Mouse (Mus musculus) CH12F3 (cell line): ENCODE measurements around the gene Hivep3.

Experiments used
- in situ Hi-C: fragments of 300-500 bp; cut with MboI; formaldehyde crosslinking; loops from 2 replicates; pipeline ENCODE4 v1.14.3; 2020; ENCODE audit warnings: low sequenced_read_pairs

Hivep3 gene

DNA sequence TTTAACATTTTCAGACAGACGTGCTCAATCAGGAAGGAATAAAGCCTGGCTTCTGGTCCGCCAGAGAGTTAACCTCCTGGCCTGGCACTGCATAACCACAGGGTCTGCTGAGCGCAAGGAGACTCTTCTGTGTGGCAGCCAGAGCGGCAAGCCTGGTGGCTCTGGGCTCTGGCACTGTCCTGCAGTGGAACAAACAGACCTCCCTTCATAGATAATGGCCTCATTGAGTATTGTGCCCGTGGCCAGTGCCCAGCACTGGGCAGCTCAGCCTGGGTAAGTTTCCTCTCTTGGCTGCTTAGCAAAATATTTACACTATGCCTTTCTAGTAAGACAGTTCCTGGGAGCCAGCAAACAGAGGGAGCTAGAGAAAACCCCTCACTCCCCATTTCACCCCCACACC lies 340.5 kb downstream of the Hivep3 start:
- in situ Hi-C loops = no loop called here

DNA sequence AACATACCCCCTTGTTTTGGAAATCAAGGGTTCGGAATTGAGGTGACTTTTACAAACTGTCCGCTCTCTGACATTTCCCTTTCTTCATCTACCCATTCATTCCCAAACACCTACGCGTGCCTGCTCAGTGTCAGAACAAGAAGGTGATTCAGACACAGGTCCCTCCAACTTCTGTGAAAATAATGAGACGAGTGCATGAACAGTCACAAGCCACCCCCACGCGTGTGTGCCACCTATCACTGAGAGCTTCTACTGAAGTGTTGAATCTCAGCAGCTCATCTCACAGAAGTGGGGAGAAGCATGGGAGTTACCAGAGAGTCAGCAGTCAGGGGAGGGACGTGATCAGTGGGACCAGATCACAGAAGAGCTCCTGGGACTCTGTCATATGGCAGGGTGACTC lies 343.7 kb downstream of the Hivep3 start:
- in situ Hi-C loops = no loop called here

DNA sequence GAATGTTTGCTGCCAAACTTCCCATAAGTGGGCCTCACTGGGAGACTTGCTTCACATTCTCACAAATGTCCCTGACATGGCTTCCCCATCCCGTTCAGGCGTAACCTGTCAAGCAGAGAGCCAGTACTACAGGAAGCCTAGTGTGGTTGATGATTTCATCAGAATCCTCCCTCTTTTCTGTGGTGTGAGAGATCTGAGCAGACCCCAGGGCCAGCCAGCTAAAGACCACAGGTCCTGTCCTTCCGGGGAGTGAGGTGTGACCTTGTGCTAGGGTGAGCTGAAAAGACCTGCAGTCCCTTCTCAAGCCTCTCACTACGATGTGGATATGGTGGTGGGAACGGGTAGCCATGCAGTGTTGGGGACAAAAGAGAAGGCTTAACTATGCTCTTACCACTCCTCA lies 348.9 kb downstream of the Hivep3 start:
- in situ Hi-C loops = no loop called here

DNA sequence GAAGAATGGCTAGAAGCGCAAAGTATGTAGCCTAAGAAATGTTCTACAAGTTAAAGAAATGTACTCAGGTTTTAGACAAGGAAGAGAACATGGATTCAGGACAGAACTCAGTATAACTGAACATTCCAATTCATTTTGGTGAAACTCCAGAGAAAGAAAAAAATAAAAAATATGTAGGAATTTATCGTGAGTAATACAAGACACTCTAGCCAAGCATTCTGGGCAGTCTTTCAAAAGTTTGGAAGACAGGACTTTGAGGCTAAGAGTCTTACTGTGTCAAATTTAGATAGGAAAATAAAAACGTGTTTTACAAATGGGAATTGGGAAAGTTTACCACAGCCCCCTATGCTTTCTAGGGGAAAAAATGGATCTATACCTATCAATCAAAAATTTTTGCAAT lies 350.1 kb downstream of the Hivep3 start:
- in situ Hi-C loops = no loop called here

DNA sequence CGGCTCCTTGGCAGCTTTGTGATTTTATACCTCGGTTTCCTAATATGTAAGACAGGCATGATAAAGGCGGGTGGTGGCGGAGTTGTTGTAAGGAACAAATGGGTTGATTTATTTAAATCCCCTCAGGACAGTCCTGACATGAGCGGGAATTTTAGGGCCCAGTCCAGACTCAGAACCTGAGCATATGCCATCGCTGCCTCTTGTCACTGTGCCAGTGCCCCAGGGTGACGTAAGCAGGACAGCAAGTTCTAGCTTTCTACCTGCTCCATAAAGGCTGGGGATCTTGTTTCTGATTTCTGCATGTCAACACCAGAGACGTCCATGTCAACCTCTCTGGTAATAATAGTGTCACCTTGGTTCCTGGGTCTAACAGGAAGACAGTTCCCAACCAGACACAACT lies 356.0 kb downstream of the Hivep3 start:
- in situ Hi-C loops = no loop called here

DNA sequence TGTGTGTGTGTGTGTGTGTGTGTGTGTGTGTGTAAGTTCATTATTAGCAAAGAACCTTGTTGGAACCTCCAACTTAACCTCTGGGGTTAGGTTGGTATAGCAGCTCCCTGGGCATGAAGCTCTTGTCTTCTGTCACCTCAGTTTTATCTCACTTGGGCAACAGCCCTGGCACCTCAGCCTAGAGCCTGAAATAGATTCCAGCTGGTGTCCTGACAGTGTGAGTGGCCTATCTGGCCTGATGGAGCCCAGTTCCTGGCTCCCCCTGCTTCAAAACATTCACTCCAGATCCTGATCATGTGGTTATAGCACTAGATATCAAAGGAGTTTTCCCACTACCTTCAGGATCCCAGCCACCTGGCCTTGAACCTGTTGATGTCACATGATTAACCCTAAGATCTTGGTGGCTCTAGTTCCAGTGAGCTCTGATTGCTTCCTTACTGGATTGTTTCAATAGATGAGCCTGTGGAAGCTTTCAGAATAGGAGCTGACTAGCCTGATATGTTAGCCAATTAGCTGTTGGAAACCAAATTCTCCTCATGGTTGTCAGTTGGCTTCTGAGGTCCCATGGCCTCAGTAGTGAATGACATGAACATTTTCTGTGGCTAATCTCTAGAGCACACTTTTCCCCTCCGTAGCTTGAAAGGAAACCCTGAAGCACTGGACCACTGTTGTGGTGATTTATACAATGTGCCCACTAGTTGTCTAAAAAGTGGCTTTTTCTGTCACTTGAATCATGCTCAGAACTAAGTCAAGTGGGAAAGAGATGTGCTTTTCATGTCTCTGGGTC lies 358.6 kb downstream of the Hivep3 start:
- in situ Hi-C loops = no loop called here

DNA sequence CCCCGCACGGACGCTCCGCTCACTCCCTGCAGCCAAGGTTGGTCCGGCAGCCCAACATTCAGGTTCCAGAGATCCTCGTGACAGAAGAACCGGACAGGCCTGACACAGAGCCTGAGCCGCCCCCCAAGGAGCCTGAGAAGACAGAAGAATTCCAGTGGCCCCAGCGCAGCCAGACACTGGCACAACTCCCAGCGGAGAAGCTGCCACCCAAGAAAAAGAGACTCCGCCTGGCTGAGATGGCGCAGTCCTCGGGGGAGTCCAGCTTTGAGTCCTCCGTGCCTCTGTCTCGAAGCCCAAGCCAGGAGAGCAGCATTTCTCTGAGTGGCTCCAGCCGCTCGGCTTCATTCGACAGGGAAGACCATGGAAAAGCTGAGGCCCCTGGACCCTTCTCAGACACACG lies 363.4 kb downstream of the Hivep3 start:
- in situ Hi-C loops = no loop called here

DNA sequence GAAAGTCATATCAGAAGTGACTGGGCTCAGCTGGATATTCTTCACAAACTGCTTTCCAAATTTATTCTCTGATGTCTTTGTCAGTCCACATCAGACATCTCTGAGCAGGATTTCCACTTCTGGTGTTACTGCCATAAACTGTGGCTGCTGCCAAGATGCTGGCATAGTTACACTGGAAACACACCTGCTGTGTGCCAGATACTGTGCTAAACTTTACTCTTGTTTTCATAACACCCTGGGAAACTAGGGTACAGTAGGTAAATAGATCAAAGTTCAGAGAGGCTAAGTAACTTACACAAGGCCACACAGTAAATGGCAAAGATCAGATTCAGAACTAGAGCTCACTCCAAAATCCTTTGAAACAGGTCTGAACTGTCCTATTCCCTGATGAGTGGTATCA lies 367.6 kb downstream of the Hivep3 start:
- in situ Hi-C loops = loop anchor here (10.0 kb wide), 1 partner anchor 186 kb away; no protein-coding TSS in a partner anchor

DNA sequence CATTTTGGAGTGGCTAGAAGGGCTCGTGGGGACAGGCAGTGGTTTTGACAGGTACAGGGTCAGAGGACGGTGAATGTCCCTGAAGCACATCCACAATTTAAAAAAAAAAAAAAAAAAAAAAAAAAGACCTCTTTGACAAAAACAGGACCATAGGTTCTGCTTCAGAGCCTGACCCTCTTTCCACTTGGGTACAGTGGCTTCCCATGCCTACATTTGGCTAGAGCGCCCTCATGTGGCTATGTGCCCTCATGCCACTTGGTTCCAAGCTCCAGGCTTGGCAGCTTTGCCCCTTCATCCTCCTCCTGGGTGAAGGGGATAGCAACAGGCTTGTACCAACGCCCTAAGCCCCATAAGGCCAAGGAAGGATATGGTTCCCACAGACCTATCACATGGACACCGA lies 371.0 kb downstream of the Hivep3 start:
- in situ Hi-C loops = loop anchor here (10.0 kb wide), 1 partner anchor 190 kb away; no protein-coding TSS in a partner anchor

DNA sequence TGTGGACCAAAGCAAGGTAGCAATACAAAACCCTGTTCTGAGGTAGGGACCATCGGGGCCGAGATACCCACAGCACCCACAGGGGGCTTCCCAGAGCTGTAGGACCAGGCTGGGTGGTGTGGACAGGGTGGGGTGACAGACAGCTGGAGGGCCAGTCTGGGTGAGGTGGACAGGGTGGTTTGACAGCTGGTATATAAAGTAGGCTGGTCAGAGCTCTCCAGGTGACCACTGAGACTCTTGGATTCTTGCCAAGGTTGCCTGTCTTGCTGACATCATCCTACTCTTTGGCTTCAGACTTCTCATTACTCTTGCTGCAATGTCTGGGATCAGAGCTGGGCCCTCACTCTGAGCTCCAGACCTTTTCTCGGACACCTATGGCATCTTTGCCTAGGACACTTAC lies 372.8 kb downstream of the Hivep3 start:
- in situ Hi-C loops = loop anchor here (10.0 kb wide), 1 partner anchor 192 kb away; no protein-coding TSS in a partner anchor

DNA sequence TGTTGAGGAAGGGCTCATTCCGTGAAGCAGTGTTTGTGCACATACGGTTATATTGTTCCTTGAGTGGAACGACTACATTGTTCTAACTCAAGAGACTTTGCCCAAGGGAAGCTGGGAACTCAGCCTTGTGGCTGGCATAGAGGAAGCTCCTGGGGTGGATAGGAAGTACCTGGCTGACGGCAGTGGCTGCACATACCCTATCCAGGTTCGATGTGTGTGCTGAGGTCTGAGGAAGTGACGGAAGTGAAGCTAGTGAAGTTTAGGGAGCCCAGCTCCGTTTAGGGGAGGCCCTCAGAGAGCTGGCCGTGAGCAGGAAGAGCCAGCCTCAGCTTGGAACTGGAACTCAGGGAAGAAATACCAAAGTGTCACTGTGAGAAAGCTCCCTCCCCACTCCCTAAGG lies 374.2 kb downstream of the Hivep3 start:
- in situ Hi-C loops = loop anchor here (10.0 kb wide), 1 partner anchor 193 kb away; no protein-coding TSS in a partner anchor

DNA sequence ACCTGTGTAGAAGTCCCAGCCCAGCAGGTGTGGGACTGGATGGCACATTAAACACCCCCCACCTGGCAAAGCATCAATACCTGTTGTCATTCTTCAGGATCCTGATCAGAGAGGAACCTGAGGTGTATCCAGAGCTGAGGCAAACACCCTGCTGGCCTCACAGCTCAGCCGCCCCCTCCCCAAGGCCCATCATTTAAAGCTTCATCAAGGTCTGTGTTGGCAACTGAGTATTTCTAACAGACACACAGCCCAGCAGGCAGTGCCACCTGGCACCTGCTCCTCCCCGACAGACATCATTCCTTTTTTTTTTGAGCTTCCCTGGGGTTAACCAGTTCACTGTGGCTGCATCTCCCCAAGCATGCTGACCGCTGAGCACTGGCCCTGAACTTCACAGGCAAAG lies 381.9 kb downstream of the Hivep3 start:
- in situ Hi-C loops = no loop called here

DNA sequence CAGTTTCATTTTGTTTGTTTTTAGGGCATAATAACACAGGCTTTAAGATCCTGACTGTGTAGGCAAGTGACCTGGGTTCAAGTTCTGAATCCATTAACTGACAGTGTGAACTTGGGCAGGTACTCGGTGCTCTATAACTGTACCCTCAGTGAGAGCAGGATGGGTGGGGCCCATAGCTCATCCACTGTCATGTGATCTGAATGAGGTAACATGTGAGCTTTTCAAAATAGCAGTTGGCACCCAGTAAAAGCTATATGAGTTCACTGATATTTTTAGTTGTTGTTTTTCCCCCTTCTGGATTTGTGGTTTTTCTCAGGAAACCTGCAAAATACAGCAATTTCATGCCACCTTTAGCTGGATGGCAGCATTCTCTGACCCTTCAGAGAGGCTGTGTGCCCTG lies 382.7 kb downstream of the Hivep3 start:
- in situ Hi-C loops = no loop called here

DNA sequence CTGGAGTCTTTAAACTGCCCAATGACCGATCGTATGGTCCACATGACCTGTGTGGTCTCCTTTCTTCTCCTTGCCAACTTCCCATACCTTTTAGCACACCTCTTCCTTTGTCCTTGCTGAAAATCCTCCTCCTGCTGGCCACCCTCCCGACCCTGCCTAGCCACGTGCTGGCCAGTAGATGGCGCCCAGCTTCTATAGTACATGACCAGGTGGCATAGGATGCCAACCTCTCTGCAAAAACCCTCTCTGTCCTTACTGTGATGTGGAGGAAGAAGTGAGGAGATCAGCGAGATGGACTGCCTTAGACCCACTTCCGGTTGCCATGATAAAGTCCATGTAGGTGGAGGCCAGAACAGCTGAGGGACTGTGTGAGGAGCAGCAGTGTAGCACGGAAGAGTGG lies 386.7 kb downstream of the Hivep3 start:
- in situ Hi-C loops = loop anchor here (10.0 kb wide), 1 partner anchor 485 kb away; the partner anchor contains the start of gene Guca2a

DNA sequence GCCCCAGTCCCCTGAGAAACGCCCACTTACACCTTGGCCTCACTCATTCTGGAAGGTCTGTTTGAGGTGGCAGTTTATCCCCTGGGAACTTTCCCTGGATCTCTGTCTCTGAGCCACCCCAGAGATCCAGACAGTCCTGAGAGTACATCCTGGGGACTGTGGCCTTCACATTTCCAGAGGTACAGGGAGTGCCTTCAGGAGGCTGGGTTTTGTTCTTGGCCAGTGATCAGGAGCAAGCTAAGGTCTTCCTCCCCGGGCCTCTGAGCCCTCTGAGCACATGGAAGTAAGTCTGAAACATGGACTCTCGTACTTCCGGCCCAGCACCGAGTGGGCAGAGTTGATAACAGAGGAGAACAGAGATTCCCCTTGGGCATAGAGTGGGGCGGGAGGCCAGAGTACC lies 391.1 kb downstream of the Hivep3 start:
- in situ Hi-C loops = loop anchor here (10.0 kb wide), 1 partner anchor 490 kb away; the partner anchor contains the start of gene Guca2a

DNA sequence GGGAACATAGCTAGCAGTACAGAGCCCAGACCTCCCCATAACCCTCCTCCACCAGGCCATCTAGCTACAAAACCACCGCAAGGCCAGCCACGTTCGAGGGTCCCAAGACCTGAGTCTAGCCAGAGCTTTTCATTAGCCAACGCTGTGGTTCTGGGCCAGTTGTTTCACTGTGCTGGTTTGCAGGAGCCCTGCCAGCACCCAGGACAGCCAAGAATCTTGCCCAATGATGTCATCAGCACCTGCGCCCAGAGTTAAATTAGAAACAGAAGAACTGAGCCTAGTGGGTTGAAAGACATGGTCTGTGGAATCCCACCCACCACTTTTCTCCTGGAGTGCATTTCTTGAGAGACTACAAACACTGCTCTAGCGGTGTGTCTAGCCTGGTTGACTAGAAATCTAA lies 392.5 kb downstream of the Hivep3 start:
- in situ Hi-C loops = loop anchor here (10.0 kb wide), 1 partner anchor 491 kb away; the partner anchor contains the start of gene Guca2a

DNA sequence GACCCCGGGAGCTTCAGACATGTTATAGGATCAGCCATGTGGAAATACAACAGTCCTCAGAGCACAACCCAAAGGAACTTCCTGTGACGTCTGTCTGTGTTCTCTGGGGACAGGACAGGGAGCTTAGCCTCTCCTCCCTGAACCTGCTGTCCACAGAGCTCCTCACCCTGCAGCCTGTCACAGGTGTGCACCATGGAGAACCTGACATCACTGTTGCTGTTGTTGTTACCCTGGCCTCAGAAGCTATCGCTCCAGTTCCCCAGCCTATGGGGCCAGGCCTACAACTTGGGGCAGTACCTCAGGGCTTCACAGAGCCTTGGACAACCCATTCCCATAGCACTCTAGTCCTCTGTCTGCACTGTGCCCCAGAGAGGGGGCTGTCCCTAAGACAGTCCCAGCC lies 393.7 kb downstream of the Hivep3 start:
- in situ Hi-C loops = loop anchor here (10.0 kb wide), 1 partner anchor 493 kb away; the partner anchor contains the start of gene Guca2a

DNA sequence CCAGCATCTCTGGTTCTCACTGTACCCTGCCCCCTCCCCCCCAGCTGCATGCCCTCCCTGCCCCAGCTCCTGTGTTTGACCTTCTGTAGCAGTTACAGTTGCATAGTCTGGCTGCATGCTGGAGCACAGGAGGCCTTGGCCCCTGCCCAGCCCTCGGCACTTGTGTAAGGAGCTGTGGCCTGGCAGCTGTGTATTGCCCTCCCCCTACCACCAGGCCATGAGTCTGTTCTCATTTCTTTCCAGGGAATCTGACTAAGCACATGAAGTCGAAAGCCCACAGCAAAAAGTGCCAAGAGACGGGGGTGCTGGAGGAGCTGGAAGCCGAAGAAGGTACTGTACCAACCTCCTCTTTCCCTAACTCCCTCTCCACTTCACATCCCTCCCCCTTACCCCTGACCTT lies 394.4 kb downstream of the Hivep3 start:
- in situ Hi-C loops = loop anchor here (10.0 kb wide), 1 partner anchor 493 kb away; the partner anchor contains the start of gene Guca2a

DNA sequence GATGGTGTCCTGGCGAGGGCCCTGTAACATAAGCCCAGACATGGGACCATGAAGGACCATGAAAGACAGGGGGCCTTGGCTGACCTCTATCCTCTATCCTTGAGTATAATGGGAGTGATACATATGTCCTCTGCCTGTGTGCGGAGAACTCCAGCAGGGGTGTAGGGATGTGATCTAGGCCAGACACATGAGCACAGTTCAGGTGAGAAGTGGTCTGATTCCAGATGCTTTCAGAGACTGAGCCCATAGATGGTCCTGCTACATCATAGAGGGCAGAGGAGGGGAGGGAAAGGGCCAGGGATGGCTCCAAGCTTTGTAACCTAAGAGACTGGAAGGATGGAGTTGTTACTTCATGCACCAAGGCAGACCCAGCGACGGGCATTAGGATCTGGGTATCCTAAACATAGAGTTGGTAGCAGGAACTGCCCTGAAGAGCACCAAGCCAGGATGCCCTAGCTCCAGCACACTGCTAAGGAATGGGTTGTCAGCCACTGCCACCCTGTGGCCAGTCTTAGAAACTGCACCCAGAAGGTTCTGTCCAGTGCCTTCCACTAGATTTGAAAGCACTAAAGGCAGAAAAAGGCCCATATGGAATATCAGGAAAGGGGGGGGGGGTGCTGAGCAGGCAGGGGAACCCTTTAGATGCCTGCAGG lies 395.8 kb downstream of the Hivep3 start:
- in situ Hi-C loops = loop anchor here (10.0 kb wide), 1 partner anchor 495 kb away; the partner anchor contains the start of gene Guca2a

DNA sequence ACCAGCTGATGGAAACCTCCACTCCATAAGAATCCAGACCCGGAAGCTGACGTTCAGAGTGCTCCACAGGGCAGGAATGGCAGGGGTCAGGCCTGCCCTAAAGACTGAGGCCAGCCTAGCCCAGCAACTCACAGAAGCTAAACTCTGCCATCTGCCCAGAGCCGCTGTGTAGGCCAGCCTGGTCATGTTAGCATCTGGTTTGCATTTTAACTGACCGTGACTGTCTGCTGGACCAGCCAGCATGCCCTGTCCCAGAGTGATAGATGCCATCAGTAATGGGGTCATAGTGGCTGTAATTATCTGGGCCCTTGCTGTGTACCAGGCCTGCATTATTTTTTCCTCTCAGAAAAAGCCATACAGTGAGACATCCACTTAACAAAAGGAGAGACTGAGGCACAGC lies 397.3 kb downstream of the Hivep3 start:
- in situ Hi-C loops = no loop called here

DNA sequence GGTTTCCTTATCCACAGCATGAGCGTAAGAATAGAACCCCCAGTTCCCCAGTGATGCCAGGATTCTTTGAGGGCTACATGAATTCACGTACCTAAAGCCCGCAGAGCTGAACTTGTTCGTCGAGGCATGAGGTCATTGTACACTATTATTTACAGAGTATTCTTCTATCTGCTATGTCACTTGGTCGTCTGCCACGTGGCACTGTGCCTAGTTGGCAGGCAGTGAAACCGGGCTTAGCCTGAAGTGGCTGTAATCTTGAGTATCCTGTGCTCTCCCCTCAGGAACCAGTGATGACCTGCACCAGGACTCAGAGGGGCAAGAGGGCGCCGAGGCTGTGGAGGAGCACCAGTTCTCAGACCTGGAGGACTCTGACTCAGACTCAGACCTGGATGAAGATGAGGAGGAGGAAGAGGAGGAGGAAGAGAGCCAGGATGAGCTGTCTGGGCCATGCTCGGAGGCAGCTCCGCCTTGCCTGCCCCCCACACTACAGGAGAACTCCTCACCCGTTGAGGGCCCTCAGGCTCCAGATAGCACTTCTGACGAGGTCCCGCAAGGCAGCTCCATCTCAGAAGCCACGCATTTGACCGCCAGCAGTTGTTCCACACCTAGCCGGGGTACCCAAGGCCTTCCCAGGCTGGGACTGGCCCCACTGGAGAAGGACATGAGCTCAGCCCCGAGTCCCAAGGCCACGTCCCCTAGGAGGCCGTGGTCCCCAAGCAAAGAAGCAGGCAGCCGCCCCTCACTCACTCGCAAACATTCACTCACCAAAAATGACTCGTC lies 398.0 kb downstream of the Hivep3 start:
- in situ Hi-C loops = no loop called here
